Mouse (Mus musculus): ENCODE data around the gene L1td1.

- TF ChIP-seq CTCF (conservative IDR thresholded peaks at IDR 0.05 in 1 of 2, IDR thresholded peaks at IDR 0.05 in 1 of 2; ENCODE audit: low read depth in 2 of 2, low read length in 2 of 2): no peak
- TF ChIP-seq BHLHE40 (IDR thresholded peaks at IDR 0.05; ENCODE audit: low read depth, low read length): no peak
- TF ChIP-seq POLR2A (IDR thresholded peaks at IDR 0.05; ENCODE audit: low read depth, low read length): no peak
- no peak for TF ChIP-seq CHD2 (IDR thresholded peaks at IDR 0.05; ENCODE audit: low read length)
- TF ChIP-seq IRF4 (IDR thresholded peaks at IDR 0.05; ENCODE audit: low read depth, low read length): no peak
- no peak for TF ChIP-seq RCOR1 (conservative IDR thresholded peaks at IDR 0.05; ENCODE audit: low read depth, low read length)
- no peak for TF ChIP-seq RAD21 (IDR thresholded peaks at IDR 0.05; ENCODE audit: low read depth, low read length)
- TF ChIP-seq MEF2A (IDR thresholded peaks at IDR 0.05; ENCODE audit: borderline replicate concordance, low read depth, low read length): no peak
- no peak for TF ChIP-seq SMC3 (IDR thresholded peaks at IDR 0.05; ENCODE audit: low read depth, low read length)
- no peak for TF ChIP-seq USF1 (IDR thresholded peaks at IDR 0.05; ENCODE audit: low read depth, low read length)
Observed at GRCm38 (mm10) chr4:98743906-98744210, 17.3 kb downstream of the L1td1 start.
